Comparison of ENCODE assay signal across 8 mouse cellular contexts in the genomic region with DNA sequence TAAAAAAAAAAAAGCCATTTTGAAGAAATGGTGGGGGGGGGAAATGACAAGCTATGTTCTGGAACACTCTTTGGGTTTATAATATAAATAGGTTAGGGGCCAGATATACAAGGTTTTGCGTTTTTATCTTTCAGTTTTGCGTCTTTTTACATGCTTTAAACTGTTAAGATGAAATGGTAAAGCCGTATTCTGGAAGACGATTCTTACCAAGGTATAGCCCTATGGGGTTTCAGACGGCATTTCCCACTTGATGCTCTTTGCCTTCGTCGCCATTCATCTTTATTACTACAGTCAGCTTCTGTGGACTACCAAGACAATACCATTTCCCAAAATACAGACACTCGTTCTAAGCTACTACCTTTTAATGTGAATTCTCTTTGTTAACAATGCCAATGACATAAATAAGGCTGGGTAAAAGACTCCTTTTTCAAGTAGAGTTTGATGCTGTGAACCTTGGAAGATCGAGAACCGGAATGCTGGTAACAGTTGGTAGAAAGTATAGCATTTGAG. TPM values are rescaled to one million over a fixed set of nuclear protein-coding genes. Genes with fewer than 3 reads are reported as not detected.
DNase-seq lines count a peak whose midpoint lies in the region; ATAC-seq and TF ChIP-seq lines count a peak whose summit lies in the region.

No protein-coding gene starts in this region.

- H3K4me2 ChIP-seq in heart, embryonic 14.5 days (ENCODE audit: low read length): peak overlapping the region; percentile 78
- H3K4me2 ChIP-seq in forebrain, embryonic 15.5 days (replicated peaks): peak overlapping the region; percentile 54
- peak overlapping the region; percentile 75 for H3K4me2 ChIP-seq in midbrain, embryonic 11.5 days

- no peak for ATAC-seq in heart, embryonic 14.5 days (ENCODE audit: insufficient number of reproducible peaks, insufficient read depth, low FRiP score, low read depth)
- ATAC-seq in forebrain, embryonic 15.5 days (replicated peaks): no peak
- no peak for ATAC-seq in midbrain, embryonic 11.5 days (ENCODE audit: low FRiP score)

- 18% methylated on average over 10 of the region's 10 CpGs for WGBS in heart, embryonic 14.5 days
- 8% methylated on average over 10 of the region's 10 CpGs for WGBS in forebrain, embryonic 15.5 days
- WGBS in midbrain, embryonic 11.5 days: 28% methylated on average over 10 of the region's 10 CpGs

- no peaks in the 10 kb centered on the region for H3K27me3 ChIP-seq in heart, embryonic 14.5 days (ENCODE audit: control insufficient read depth, insufficient read depth, low read length)
- H3K27me3 ChIP-seq in forebrain, embryonic 15.5 days: no peaks in the 10 kb centered on the region
- no peaks in the 10 kb centered on the region for H3K27me3 ChIP-seq in midbrain, embryonic 11.5 days (ENCODE audit: control insufficient read depth, insufficient read depth, low read length)

- intact Hi-C loops in heart, postnatal 10 days (cut with DNase I): loop anchor here (2.0 to 5.0 kb wide), 5 partner anchors 86 to 561 kb away; partner anchors contain the start of gene Traf3ip2

- H3K4me3 ChIP-seq in heart, embryonic 14.5 days (ENCODE audit: control insufficient read depth in 1 of 2, insufficient read depth in 1 of 2, low read depth in 1 of 2, low read length in 2 of 2): peak overlapping the region; percentile 64 to 95; a peak in 3 of 4 replicates
- H3K4me3 ChIP-seq in ES-E14 (ENCODE audit: insufficient read depth in 1 of 2, low read depth in 1 of 2, low read length in 2 of 2, poor library complexity in 1 of 2, severe bottlenecking in 1 of 2): peak overlapping the region; percentile 87 to 95
- peak overlapping the region; percentile 92 for H3K4me3 ChIP-seq in forebrain, embryonic 15.5 days
- peak overlapping the region; percentile 83 for H3K4me3 ChIP-seq in midbrain, embryonic 11.5 days (ENCODE audit: low read depth, low read length)

- no peaks in the 10 kb centered on the region for H3K36me3 ChIP-seq in heart, embryonic 14.5 days (ENCODE audit: control insufficient read depth, insufficient read depth, low read length)
- no peaks in the 10 kb centered on the region for H3K36me3 ChIP-seq in ES-E14 (ENCODE audit: control insufficient read depth, insufficient read depth, low read length, poor library complexity, severe bottlenecking)
- H3K36me3 ChIP-seq in forebrain, embryonic 15.5 days: no peaks in the 10 kb centered on the region
- H3K36me3 ChIP-seq in midbrain, embryonic 11.5 days (ENCODE audit: control insufficient read depth, insufficient read depth, low read length): no peaks in the 10 kb centered on the region

- peak overlapping the region; percentile 93 for H3K9ac ChIP-seq in heart, embryonic 14.5 days (ENCODE audit: low read length)
- no peak overlapping the region; the same call in 1 of the 2 replicates for H3K9ac ChIP-seq in ES-E14 (ENCODE audit: insufficient read depth, low read depth, low read length, poor library complexity, severe bottlenecking)
- peak overlapping the region; percentile 96 for H3K9ac ChIP-seq in forebrain, embryonic 15.5 days (replicated peaks)
- H3K9ac ChIP-seq in midbrain, embryonic 11.5 days (ENCODE audit: low read length): peak overlapping the region; percentile 93

- peak overlapping the region; percentile 98 for H3K27ac ChIP-seq in heart, embryonic 14.5 days (replicated peaks in 1 of 2; ENCODE audit: control insufficient read depth in 1 of 2, insufficient read depth in 1 of 2, low read depth in 2 of 2, low read length in 2 of 2)
- no peak overlapping the region for H3K27ac ChIP-seq in ES-E14 (ENCODE audit: insufficient read depth, low read depth, low read length, poor library complexity, severe bottlenecking)
- peak overlapping the region; percentile 100 for H3K27ac ChIP-seq in forebrain, embryonic 15.5 days (replicated peaks)
- H3K27ac ChIP-seq in midbrain, embryonic 11.5 days (ENCODE audit: low read depth, low read length): peak overlapping the region; percentile 98; the same call in 1 of the 2 replicates

- in situ Hi-C loops in ES-E14 (cut with MboI; ENCODE audit: low sequenced_read_pairs in 2 of 2, unreplicated experiment in 2 of 2): no loop called here

- DNase-seq in heart, postnatal 10 days: no peak
- DNase-seq in ES-E14 (ENCODE audit: low read depth, low spot score): no peak
- peak; percentile 85 for DNase-seq in midbrain, embryonic 11.5 days (ENCODE audit: low spot score, missing footprints)
- DNase-seq in thymus, postnatal 25 days: no peak
- no peak for DNase-seq in right cerebral cortex, postnatal 4 days
- no peak for DNase-seq in layer of hippocampus, adult 9-11 months

- no peaks in the 10 kb centered on the region for H3K9me3 ChIP-seq in heart, embryonic 14.5 days (ENCODE audit: control insufficient read depth, low read length)
- H3K9me3 ChIP-seq in ES-E14 (ENCODE audit: control insufficient read depth, insufficient read depth, low read depth, low read length): no peaks in the 10 kb centered on the region
- H3K9me3 ChIP-seq in forebrain, embryonic 15.5 days: no peaks in the 10 kb centered on the region
- H3K9me3 ChIP-seq in midbrain, embryonic 11.5 days (ENCODE audit: control insufficient read depth, low read length): no peaks in the 10 kb centered on the region

- peaks cover 0 to 17% of the 10 kb centered on the region in 2 experiments; a peak in 2 of 4 replicates for H3K4me1 ChIP-seq in heart, embryonic 14.5 days (ENCODE audit: control insufficient read depth in 2 of 2, insufficient read depth in 2 of 2, low read length in 2 of 2)
- H3K4me1 ChIP-seq in ES-E14 (ENCODE audit: control insufficient read depth in 2 of 2, insufficient read depth in 2 of 2, low read length in 2 of 2, poor library complexity in 1 of 2): peaks cover 3 to 13% of the 10 kb centered on the region in 2 experiments; a peak in 3 of 4 replicates
- peaks cover 26% of the 10 kb centered on the region for H3K4me1 ChIP-seq in forebrain, embryonic 15.5 days
- peaks cover 9% of the 10 kb centered on the region for H3K4me1 ChIP-seq in midbrain, embryonic 11.5 days (ENCODE audit: control insufficient read depth, insufficient read depth, low read length)

TF ChIP-seq in ES-E14, 5 proteins besides CTCF, POLR2A, EP300 and RAD21:
- no peak for TF ChIP-seq HCFC1 (IDR thresholded peaks at IDR 0.05; ENCODE audit: borderline replicate concordance, insufficient read depth, low read length)
- no peak for TF ChIP-seq CHD2 (IDR thresholded peaks at IDR 0.05; ENCODE audit: low read depth, low read length)
- no peak for TF ChIP-seq ZNF384 (IDR thresholded peaks at IDR 0.05; ENCODE audit: low read depth, low read length)
- no peak for TF ChIP-seq MAFK (IDR thresholded peaks at IDR 0.05; ENCODE audit: insufficient read depth, low read depth, low read length)
- no peak for TF ChIP-seq ZC3H11A (IDR thresholded peaks at IDR 0.05; ENCODE audit: borderline replicate concordance, low read depth, low read length)

RNA-seq across cellular contexts. Expression of gene Rev3l, which starts 1.6 kb away (rescaled TPM):
- polyA plus RNA-seq in heart, embryonic 14.5 days (2014; fragmentation: Nextera tagmentation; extraction: Ambion mirVana): 16.4 and 17.5 TPM in 2 replicates
- 10 to 100 TPM; 23.1 to 30.5 TPM for total RNA-seq in heart, postnatal 10 days (2021)
- 35.0 and 35.8 TPM in 2 replicates for total RNA-seq in ES-E14 (2012; rRNA removed)
- 24.1 and 26.4 TPM in 2 replicates for polyA plus RNA-seq in forebrain, embryonic 15.5 days (2015; fragmentation: Nextera tagmentation; extraction: Ambion mirVana)
- 15.6 and 16.5 TPM in 2 replicates for polyA plus RNA-seq in midbrain, embryonic 11.5 days (2014; fragmentation: Nextera tagmentation; extraction: Ambion mirVana)
